Mouse (Mus musculus) Patski (cell line): ENCODE measurements at regions not wholly inside any gene's neighbourhood (a gene's known extent, or its start where the extent isn't known, plus 50 kb on each side); places are given as distances from the start of the nearest gene placed in this dataset.

Source experiments
- ATAC-seq: fragments of 100-300 bp; one replicate; pipeline ENCODE4 v1.8.0; 2021
- CTCF ChIA-PET: fragments of 350-600 bp; sonication (Branson Sonifier 250); formaldehyde crosslinking; loops from one replicate; lab custom pipeline; 2022; ENCODE audit warnings: inconsistent platforms; lab: Charles Lee
- POLR2A ChIA-PET: fragments of 350-600 bp; sonication (Branson Sonifier 250); formaldehyde crosslinking; loops from one replicate; lab custom pipeline; 2022; ENCODE audit warnings: antibody characterized with exemption, inconsistent platforms; lab: Charles Lee
- DNase-seq: peaks from one replicate; pipeline ENCODE4 v3.0.0-alpha.2; 2011; ENCODE audit warnings: low read depth, low spot score
- H3K27me3 ChIP-seq: fragments of 371-371 bp; one replicate; pipeline ENCODE4 v1.5.1; 2021
- CTCF ChIP-seq: fragments of 100-300 bp; IDR thresholded peaks from one replicate; pipeline ENCODE4 v1.5.1; 2021
- in situ Hi-C: fragments of 300-500 bp; cut with MboI; formaldehyde crosslinking; loops from 3 replicates; pipeline ENCODE4 v1.11.1; 2018; ENCODE audit warnings: low pct_unique_long_range_greater_than_20kb, mixed read lengths

GRCm38 (mm10) chr9:79071961-79072360, 456.6 kb downstream of the Cd109 start:
- in situ Hi-C loops, result no loop called here
- POLR2A ChIA-PET, result no interaction called here
- CTCF ChIA-PET, result interaction anchor here (0.9 kb wide), 1 partner anchor 13 kb away, joined by 3 read pairs; no protein-coding TSS in a partner anchor
- ATAC-seq (no peak), DNase-seq (no peak)
- H3K27me3 ChIP-seq, result no peaks in the 10 kb centered on the region
- no peak for TF ChIP-seq CTCF

DNA sequence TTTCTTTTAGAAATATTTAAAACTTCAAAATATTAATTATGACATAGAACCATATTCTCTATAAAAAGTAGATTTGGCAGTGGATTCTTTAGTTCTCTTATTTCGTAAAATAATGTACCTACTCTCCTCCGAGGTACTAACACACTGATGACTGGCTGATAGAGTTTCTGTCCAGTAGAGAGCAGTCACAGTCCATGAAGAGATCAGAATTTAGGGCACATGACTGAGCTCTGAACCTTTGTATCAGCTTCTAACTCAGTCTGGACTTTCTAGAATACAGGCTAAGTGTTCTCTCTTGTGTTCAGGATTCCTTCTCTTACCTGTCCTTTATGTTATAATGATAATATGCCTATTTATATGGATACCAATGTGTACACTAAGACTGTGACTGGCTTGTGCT, 494.3 kb downstream of the Cd109 start:
- in situ Hi-C loops, result loop anchor here (10.0 kb wide), 1 partner anchor 325 kb away; no protein-coding TSS in a partner anchor
- DNase-seq, result peak; percentile 13
- H3K27me3 ChIP-seq, result no peaks in the 10 kb centered on the region
- ChIA-PET CTCF (interaction anchor here (0.6 to 1.0 kb wide), 5 partner anchors 144 to 611 kb away, joined by 3 to 6 read pairs (median 3); no protein-coding TSS in a partner anchor), POLR2A (no interaction called here)
- TF ChIP-seq CTCF, result peak; percentile 63
- ATAC-seq, result peak; percentile 47

DNA sequence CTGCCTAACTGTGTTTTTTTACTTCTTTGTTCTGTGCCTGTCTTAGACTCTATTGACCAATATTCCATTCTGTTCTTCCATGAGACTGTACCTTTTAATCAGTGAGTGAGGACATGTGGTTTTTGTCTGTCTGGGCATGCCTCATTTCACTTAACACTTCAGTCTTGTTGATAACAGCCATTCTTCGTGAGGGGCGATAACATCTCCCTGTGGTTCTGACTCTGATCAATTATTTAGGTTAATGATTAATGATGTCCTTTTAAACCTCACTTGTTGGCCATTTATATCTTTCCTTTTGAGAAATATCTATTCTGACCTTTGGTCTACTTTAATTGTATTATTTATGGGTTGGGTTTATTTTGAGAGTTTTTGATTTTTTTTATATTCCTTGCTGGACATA, 496.0 kb downstream of the Cd109 start:
- ChIA-PET POLR2A (no interaction called here), CTCF (no interaction called here)
- H3K27me3 ChIP-seq, result no peaks in the 10 kb centered on the region
- no peak for TF ChIP-seq CTCF
- DNase-seq (no peak), ATAC-seq (no peak)
- in situ Hi-C loops, result no loop called here

DNA sequence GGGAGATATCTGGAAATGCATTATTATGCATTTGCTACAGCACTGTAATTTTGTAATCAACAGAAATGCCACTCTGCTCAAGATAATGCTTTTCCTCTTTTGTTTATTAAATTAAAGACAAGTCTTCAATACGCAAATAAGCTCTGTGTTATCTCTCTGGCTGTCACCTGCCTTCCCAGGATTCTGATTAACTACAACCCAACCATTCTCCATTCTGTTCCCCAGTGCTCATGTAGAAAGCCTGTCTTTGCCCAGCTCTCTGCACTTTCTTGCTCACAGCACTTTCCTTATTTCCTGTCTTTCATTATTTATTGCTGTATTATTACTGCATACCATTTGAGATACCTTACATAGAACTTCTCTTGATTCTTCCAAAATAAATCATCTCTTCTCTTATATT, 525.6 kb downstream of the Cd109 start:
- ChIA-PET POLR2A (no interaction called here), CTCF (no interaction called here)
- no peak for DNase-seq
- in situ Hi-C loops, result no loop called here
- H3K27me3 ChIP-seq, result no peaks in the 10 kb centered on the region
- ATAC-seq, result no peak
- TF ChIP-seq CTCF, result no peak

GRCm38 (mm10) chr9:79146004-79146403, 530.7 kb downstream of the Cd109 start:
- H3K27me3 ChIP-seq, result no peaks in the 10 kb centered on the region
- DNase-seq (no peak), ATAC-seq (no peak)
- ChIA-PET CTCF (no interaction called here), POLR2A (no interaction called here)
- no peak for TF ChIP-seq CTCF
- in situ Hi-C loops, result no loop called here

DNA sequence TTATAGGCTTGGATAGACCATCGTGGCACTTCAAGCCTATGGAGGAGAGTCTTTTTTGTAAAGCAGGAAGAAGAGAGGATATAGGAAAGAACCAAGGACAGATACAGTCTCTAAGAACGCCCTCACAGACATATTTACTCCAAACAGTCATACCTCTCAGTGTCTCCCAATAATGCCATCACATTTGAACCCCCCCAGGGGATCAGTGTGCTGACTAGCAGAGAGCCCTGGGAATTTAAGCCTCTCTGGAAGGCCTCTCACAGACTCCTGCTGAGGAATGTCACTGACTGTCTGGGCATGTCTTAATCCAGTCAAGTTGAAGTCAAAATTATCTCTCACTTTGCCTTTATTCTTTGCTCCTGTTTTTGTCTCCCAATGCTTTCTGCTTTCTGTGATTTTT, 550.2 kb downstream of the Cd109 start:
- ChIA-PET POLR2A (no interaction called here), CTCF (interaction anchor here (1.0 to 1.2 kb wide), 2 partner anchors 11 to 37 kb away, joined by 3 read pairs; no protein-coding TSS in a partner anchor)
- H3K27me3 ChIP-seq, result no peaks in the 10 kb centered on the region
- no peak for ATAC-seq
- DNase-seq, result no peak
- in situ Hi-C loops, result no loop called here
- TF ChIP-seq CTCF, result no peak

- H3K27me3 ChIP-seq, result no peaks in the 10 kb centered on the region
- DNase-seq (no peak), ATAC-seq (no peak)
- in situ Hi-C loops, result no loop called here
- no peak for TF ChIP-seq CTCF
- POLR2A ChIA-PET, result no interaction called here
- CTCF ChIA-PET, result interaction anchor here (1.4 kb wide), 1 partner anchor 10 kb away, joined by 4 read pairs; no protein-coding TSS in a partner anchor
These were observed 545.6 kb downstream of the Col12a1 start for GRCm38 (mm10) chr9:79173036-79173435.

- DNase-seq, result no peak
- ATAC-seq, result no peak
- in situ Hi-C loops, result no loop called here
- no peak for TF ChIP-seq CTCF
- no peaks in the 10 kb centered on the region for H3K27me3 ChIP-seq
- ChIA-PET POLR2A (no interaction called here), CTCF (interaction anchor here (0.9 kb wide), 1 partner anchor 15 kb away, joined by 3 read pairs; no protein-coding TSS in a partner anchor)
These were observed 538.7 kb downstream of the Col12a1 start for GRCm38 (mm10) chr9:79179954-79180353.

- ATAC-seq, result no peak
- no peaks in the 10 kb centered on the region for H3K27me3 ChIP-seq
- ChIA-PET CTCF (interaction anchor here (1.0 kb wide), 1 partner anchor 15 kb away, joined by 3 read pairs; no protein-coding TSS in a partner anchor), POLR2A (no interaction called here)
- in situ Hi-C loops, result no loop called here
- TF ChIP-seq CTCF, result no peak
- DNase-seq, result no peak
These were observed 523.2 kb downstream of the Col12a1 start for GRCm38 (mm10) chr9:79195420-79195819.

DNA sequence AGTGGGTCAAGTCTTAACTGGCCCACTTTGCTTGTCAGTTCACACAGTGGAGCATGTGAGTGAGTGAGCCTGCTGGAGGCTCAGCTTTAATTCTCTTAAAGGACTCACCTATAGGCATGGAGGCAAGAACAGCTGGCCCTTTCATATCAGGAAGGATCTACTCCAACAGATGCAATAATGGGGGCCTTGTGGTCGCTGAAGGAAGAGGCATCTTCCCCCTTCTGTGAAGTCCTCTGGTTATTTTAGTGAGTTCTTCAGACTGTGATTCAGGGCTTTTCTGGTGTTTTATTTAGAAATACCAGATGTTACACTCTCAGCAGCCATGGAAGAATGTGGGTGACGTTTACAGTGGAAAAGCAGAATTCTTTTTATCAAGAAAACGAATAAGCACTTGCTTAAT, 516.9 kb downstream of the Col12a1 start:
- ATAC-seq, result no peak
- H3K27me3 ChIP-seq, result no peaks in the 10 kb centered on the region
- no peak for DNase-seq
- TF ChIP-seq CTCF, result no peak
- POLR2A ChIA-PET, result no interaction called here
- in situ Hi-C loops, result no loop called here
- CTCF ChIA-PET, result no interaction called here

DNA sequence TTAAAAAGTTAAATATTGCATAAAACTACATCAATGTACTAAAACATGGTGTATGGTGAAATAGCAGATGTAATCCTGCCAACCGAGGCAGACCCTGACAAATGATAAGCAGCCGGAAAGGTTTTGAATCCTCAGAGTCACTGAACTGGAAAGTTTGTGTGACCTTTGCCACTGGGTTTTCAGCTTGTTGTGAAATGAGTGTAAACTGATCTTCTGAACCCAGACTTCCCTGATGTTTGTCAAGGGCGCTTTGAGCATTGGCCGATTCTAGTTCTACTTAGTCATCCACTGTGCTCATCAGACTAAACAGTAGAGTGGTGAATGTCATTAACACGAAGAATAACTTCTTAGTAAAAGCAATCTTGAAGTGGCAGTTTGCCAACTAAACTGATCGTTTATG, 505.3 kb downstream of the Col12a1 start:
- ChIA-PET CTCF (no interaction called here), POLR2A (interaction anchor here (0.6 kb wide), 1 partner anchor 230 kb away, joined by 3 read pairs; no protein-coding TSS in a partner anchor)
- H3K27me3 ChIP-seq, result no peaks in the 10 kb centered on the region
- ATAC-seq, result peak; percentile 60
- peak; percentile 78 for DNase-seq
- in situ Hi-C loops, result loop anchor here (5.0 kb wide), 2 partner anchors 404 to 504 kb away; partner anchors contain the start of gene Col12a1
- no peak for TF ChIP-seq CTCF
